9 mouse cellular contexts compared by ENCODE assay signal in genomic region chrX:93674432-93674831, GRCm38 (mm10). TPM values are rescaled to one million over a fixed set of nuclear protein-coding genes. Genes with fewer than 3 reads are reported as not detected.
DNase-seq lines count a peak whose midpoint lies in the region; ATAC-seq and TF ChIP-seq lines count a peak whose summit lies in the region.
"Had no signal": no experiment of that assay in that cellular context is flagged by ENCODE, and none has a peak within 500 bp of the region (broad histone marks: within the 10 kb centered on the region; RNA-seq: fewer than 3 reads in every experiment).

No protein-coding gene starts in this region.

- H3K4me3 ChIP-seq in heart, embryonic 10.5 days: peak overlapping the region; percentile 49; the same call in 1 of the 2 replicates
- H3K4me3 ChIP-seq in MEL (ENCODE audit: control insufficient read depth in 1 of 2, insufficient read depth in 1 of 2, low read depth in 2 of 2, low read length in 2 of 2): peak overlapping the region; percentile 2 to 14; a peak in 1 of 4 replicates
- peak overlapping the region; percentile 36; the same call in 1 of the 2 replicates for H3K4me3 ChIP-seq in hindbrain, embryonic 12.5 days

- H3K27me3 ChIP-seq in heart, embryonic 10.5 days (ENCODE audit: insufficient read depth, poor library complexity, severe bottlenecking): peaks cover 6% of the 10 kb centered on the region; the same call in 1 of the 2 replicates
- H3K27me3 ChIP-seq in MEL (ENCODE audit: control insufficient read depth in 1 of 2, insufficient read depth in 2 of 2, low read length in 2 of 2): no peaks in the 10 kb centered on the region
- H3K27me3 ChIP-seq in hindbrain, embryonic 12.5 days: no peaks in the 10 kb centered on the region

- peak in 1 of 2 experiments; percentile 49; a peak in 1 of 4 replicates for TF ChIP-seq POLR2A in MEL (IDR thresholded peaks at IDR 0.05; ENCODE audit: control insufficient read depth in 1 of 2, insufficient read depth in 1 of 2, low read depth in 1 of 2, low read length in 2 of 2, poor library complexity in 1 of 2)

- DNase-seq in heart, embryonic 10.5 days (ENCODE audit: low spot score): no peak
- no peak for DNase-seq in heart, adult 18-20 months
- DNase-seq in MEL (ENCODE audit: low read depth, low spot score): no peak
- DNase-seq in embryo, embryonic 10 days (ENCODE audit: low spot score): no peak
- no peak for DNase-seq in right cerebral cortex, postnatal 4 days
- no peak for DNase-seq in kidney, postnatal 36 days

- no peak for TF ChIP-seq RAD21 in MEL (IDR thresholded peaks at IDR 0.05; ENCODE audit: low read depth, low read length)

- peak; percentile 54 for ATAC-seq in hindbrain, embryonic 12.5 days (ENCODE audit: low FRiP score)
- peak; percentile 16; the same call in 1 of the 2 replicates for ATAC-seq in megakaryocyte progenitor cell, adult 5-6 weeks (replicated peaks; ENCODE audit: poor library complexity)

- no peaks in the 10 kb centered on the region for H3K79me2 ChIP-seq in MEL (ENCODE audit: control insufficient read depth, insufficient read depth, low read length, poor library complexity)

- 32% methylated on average over 3 of the region's 3 CpGs for WGBS in heart, embryonic 10.5 days
- 44% methylated on average over 3 of the region's 3 CpGs for WGBS in hindbrain, embryonic 12.5 days

- no peaks in the 10 kb centered on the region for H3K4me1 ChIP-seq in heart, embryonic 10.5 days
- H3K4me1 ChIP-seq in MEL (ENCODE audit: control insufficient read depth in 1 of 2, insufficient read depth in 2 of 2, low read length in 2 of 2): peaks cover 3 to 10% of the 10 kb centered on the region in 2 experiments
- no peaks in the 10 kb centered on the region for H3K4me1 ChIP-seq in hindbrain, embryonic 12.5 days

- H3K27ac ChIP-seq in heart, embryonic 10.5 days: no peak overlapping the region
- peak overlapping the region; percentile 84 for H3K27ac ChIP-seq in MEL (ENCODE audit: control insufficient read depth, low read depth, low read length)
- peak overlapping the region; percentile 85 for H3K27ac ChIP-seq in hindbrain, embryonic 12.5 days

- H3K9ac ChIP-seq in MEL (ENCODE audit: control insufficient read depth, low read depth, low read length, poor library complexity, severe bottlenecking): peak overlapping the region; percentile 30
- H3K9ac ChIP-seq in hindbrain, embryonic 12.5 days: no peak overlapping the region

- TF ChIP-seq CTCF in MEL (IDR thresholded peaks at IDR 0.05 in 2 of 3, conservative IDR thresholded peaks at IDR 0.05 in 1 of 3; ENCODE audit: control insufficient read depth in 1 of 3, insufficient read depth in 1 of 3, low read depth in 2 of 3, low read length in 3 of 3, poor library complexity in 1 of 3, severe bottlenecking in 1 of 3): no peak

- no peaks in the 10 kb centered on the region for H3K9me3 ChIP-seq in heart, embryonic 10.5 days
- H3K9me3 ChIP-seq in MEL (replicated peaks; ENCODE audit: insufficient read depth, low read length): no peaks in the 10 kb centered on the region
- no peaks in the 10 kb centered on the region for H3K9me3 ChIP-seq in hindbrain, embryonic 12.5 days (replicated peaks)

- H3K36me3 ChIP-seq in heart, embryonic 10.5 days: no peaks in the 10 kb centered on the region
- peaks cover 0 to 11% of the 10 kb centered on the region in 2 experiments; a peak in 2 of 4 replicates for H3K36me3 ChIP-seq in MEL (ENCODE audit: control insufficient read depth in 1 of 2, insufficient read depth in 2 of 2, low read length in 2 of 2)
- H3K36me3 ChIP-seq in hindbrain, embryonic 12.5 days: no peaks in the 10 kb centered on the region

- H3K4me2 ChIP-seq in hindbrain, embryonic 12.5 days (replicated peaks): peak overlapping the region; percentile 45

- TF ChIP-seq EP300 in MEL (IDR thresholded peaks at IDR 0.05; ENCODE audit: low read depth in 1 of 2, low read length in 2 of 2): no peak

TF ChIP-seq in MEL, 35 proteins besides CTCF, POLR2A, EP300 and RAD21:
- TF ChIP-seq RCOR1 (IDR thresholded peaks at IDR 0.05; ENCODE audit: low read depth, low read length): peak; percentile 3; the same call in 1 of the 2 replicates
- TF ChIP-seq MAX (IDR thresholded peaks at IDR 0.05; ENCODE audit: low read length): no peak

RNA-seq across cellular contexts. Expression of gene Pcyt1b, which starts 19.8 kb away (rescaled TPM):
- 3.6 and 4.2 TPM in 2 replicates for polyA plus RNA-seq in heart, embryonic 10.5 days (2016; fragmentation: Nextera tagmentation; extraction: Ambion mirVana)
- total RNA-seq in heart, adult 18-20 months (2021): under 1 TPM; 0.07 to 0.15 TPM
- total RNA-seq in MEL (2012; rRNA removed): 1.2 and 1.9 TPM in 2 replicates
- 10 to 100 TPM in 1 of 2 experiments, not detected in 1; 10.4 TPM for polyA plus RNA-seq in MEL (2012; ENCODE audit: insufficient read depth in 1 of 2, insufficient read length in 2 of 2, low read depth in 1 of 2, low replicate concordance in 2 of 2, missing spikeins in 1 of 2)
- 20.9 and 22.3 TPM in 2 replicates for polyA plus RNA-seq in hindbrain, embryonic 12.5 days (2016; fragmentation: Nextera tagmentation; extraction: Ambion mirVana)
- 1.5 and 1.7 TPM in 2 replicates for total RNA-seq in megakaryocyte progenitor cell, adult 5-6 weeks (2015)
- total RNA-seq in megakaryocyte progenitor cell, adult 5-6 weeks (2017): 1.5 and 2.9 TPM in 2 replicates
- total RNA-seq: liver, adult 2 months had no signal

RNA-seq across cellular contexts. Expression of gene Pola1, which starts 42.5 kb away (rescaled TPM):
- 14.8 and 16.1 TPM in 2 replicates for polyA plus RNA-seq in heart, embryonic 10.5 days (2016; fragmentation: Nextera tagmentation; extraction: Ambion mirVana)
- 1 to 10 TPM; 4.9 to 5.5 TPM for total RNA-seq in heart, adult 18-20 months (2021)
- total RNA-seq in MEL (2012; rRNA removed): 37.7 and 38.7 TPM in 2 replicates
- 10 to 100 TPM; 26.8 to 36.1 TPM for polyA plus RNA-seq in MEL (2012; ENCODE audit: insufficient read depth in 1 of 2, insufficient read length in 2 of 2, low read depth in 1 of 2, low replicate concordance in 2 of 2, missing spikeins in 1 of 2)
- polyA plus RNA-seq in hindbrain, embryonic 12.5 days (2016; fragmentation: Nextera tagmentation; extraction: Ambion mirVana): 13.3 and 13.6 TPM in 2 replicates
- total RNA-seq in megakaryocyte progenitor cell, adult 5-6 weeks (2015): 68.0 and 68.9 TPM in 2 replicates
- 114 and 142 TPM in 2 replicates for total RNA-seq in megakaryocyte progenitor cell, adult 5-6 weeks (2017)
